Mouse (Mus musculus): ENCODE measurements around the gene Fras1.

- TF ChIP-seq CTCF (IDR thresholded peaks at IDR 0.05; ENCODE audit: low read depth) (no peak), EP300 (optimal IDR thresholded peaks at IDR 0.05) (no peak)
These were observed 344.8 kb downstream of the Fras1 start for GRCm38 (mm10) chr5:96718601-96719000.

Data from stomach, postnatal 0 days (tissue).